Mouse (Mus musculus) frontal cortex, adult (tissue): ENCODE results near the gene Nrxn3.

ENCODE experiments used
- ATAC-seq: cut with Nextera tagmentation; 2 replicates; pipeline ENCODE4 v1.9.2; 2017; ENCODE audit warnings: mild to moderate bottlenecking, moderate library complexity, mixed read lengths; ENCODE audit not compliant: low TSS enrichment

Nrxn3 gene

GRCm38 (mm10) chr12:90131927-90132869 lies 1409.5 kb downstream of the Nrxn3 start:
- ATAC-seq, result peak; percentile 54; the same call in 1 of the 2 replicates

GRCm38 (mm10) chr12:90142011-90142410 lies 1419.3 kb downstream of the Nrxn3 start:
- peak; percentile 89 for ATAC-seq

GRCm38 (mm10) chr12:90144247-90144646 lies 1421.6 kb downstream of the Nrxn3 start:
- peak; percentile 46 for ATAC-seq

GRCm38 (mm10) chr12:90158131-90158772 lies 1435.6 kb downstream of the Nrxn3 start:
- ATAC-seq, result no peak

- ATAC-seq, result peak; percentile 44
Measured at GRCm38 (mm10) chr12:90159911-90160310, 1437.2 kb downstream of the Nrxn3 start.

- no peak for ATAC-seq
Measured at GRCm38 (mm10) chr12:90166118-90166517, 1443.4 kb downstream of the Nrxn3 start.

- ATAC-seq, result no peak
Measured at GRCm38 (mm10) chr12:90181566-90181965, 1458.9 kb downstream of the Nrxn3 start.

GRCm38 (mm10) chr12:90183021-90183420 lies 1460.3 kb downstream of the Nrxn3 start:
- ATAC-seq, result no peak

- no peak for ATAC-seq
Measured at GRCm38 (mm10) chr12:90196161-90196560, 1473.5 kb downstream of the Nrxn3 start.

GRCm38 (mm10) chr12:90197994-90198393 lies 1475.3 kb downstream of the Nrxn3 start:
- no peak for ATAC-seq

GRCm38 (mm10) chr12:90202501-90202900 lies 1479.8 kb downstream of the Nrxn3 start:
- no peak for ATAC-seq

- ATAC-seq, result peak; percentile 70
Measured at GRCm38 (mm10) chr12:90211410-90211809, 1488.7 kb downstream of the Nrxn3 start.

- ATAC-seq, result no peak
Measured at GRCm38 (mm10) chr12:90217060-90217459, 1494.4 kb downstream of the Nrxn3 start.

- no peak for ATAC-seq
Measured at GRCm38 (mm10) chr12:90229062-90229461, 1506.4 kb downstream of the Nrxn3 start.

GRCm38 (mm10) chr12:90236093-90236492 lies 1513.4 kb downstream of the Nrxn3 start:
- no peak for ATAC-seq

GRCm38 (mm10) chr12:90260301-90260700 lies 1537.6 kb downstream of the Nrxn3 start:
- ATAC-seq, result no peak

GRCm38 (mm10) chr12:90268111-90268510 lies 1545.4 kb downstream of the Nrxn3 start:
- no peak for ATAC-seq

GRCm38 (mm10) chr12:90270763-90271379 lies 1548.2 kb downstream of the Nrxn3 start:
- ATAC-seq, result no peak

GRCm38 (mm10) chr12:90274621-90275236 lies 1552.1 kb downstream of the Nrxn3 start:
- peak; percentile 86 for ATAC-seq

- peak; percentile 55; the same call in 1 of the 2 replicates for ATAC-seq
Measured at GRCm38 (mm10) chr12:90281236-90281635, 1558.6 kb downstream of the Nrxn3 start.

GRCm38 (mm10) chr12:90283022-90283421 lies 1560.3 kb downstream of the Nrxn3 start:
- ATAC-seq, result no peak

GRCm38 (mm10) chr12:90302671-90303070 lies 1580.0 kb downstream of the Nrxn3 start:
- ATAC-seq, result no peak
